Mouse (Mus musculus) mammary gland, adult 2 months (tissue): Measurements from ENCODE around the gene Tedc1. TPM values are rescaled to one million over a fixed set of nuclear protein-coding genes. Genes with fewer than 3 reads are reported as not detected.

Experiments
- polyA plus RNA-seq: library from polyadenylated mRNA; depleted of rRNA; stranded (reverse); fragments of >200 nt; gene quantifications from 2 replicates; pipeline ENCODE4 v1.2.3, GENCODE M21; 2012; ENCODE audit warnings: low replicate concordance; rRNA removed

Gene Tedc1
- polyA plus RNA-seq = 5.6 and 11.1 TPM in 2 replicates

DNA sequence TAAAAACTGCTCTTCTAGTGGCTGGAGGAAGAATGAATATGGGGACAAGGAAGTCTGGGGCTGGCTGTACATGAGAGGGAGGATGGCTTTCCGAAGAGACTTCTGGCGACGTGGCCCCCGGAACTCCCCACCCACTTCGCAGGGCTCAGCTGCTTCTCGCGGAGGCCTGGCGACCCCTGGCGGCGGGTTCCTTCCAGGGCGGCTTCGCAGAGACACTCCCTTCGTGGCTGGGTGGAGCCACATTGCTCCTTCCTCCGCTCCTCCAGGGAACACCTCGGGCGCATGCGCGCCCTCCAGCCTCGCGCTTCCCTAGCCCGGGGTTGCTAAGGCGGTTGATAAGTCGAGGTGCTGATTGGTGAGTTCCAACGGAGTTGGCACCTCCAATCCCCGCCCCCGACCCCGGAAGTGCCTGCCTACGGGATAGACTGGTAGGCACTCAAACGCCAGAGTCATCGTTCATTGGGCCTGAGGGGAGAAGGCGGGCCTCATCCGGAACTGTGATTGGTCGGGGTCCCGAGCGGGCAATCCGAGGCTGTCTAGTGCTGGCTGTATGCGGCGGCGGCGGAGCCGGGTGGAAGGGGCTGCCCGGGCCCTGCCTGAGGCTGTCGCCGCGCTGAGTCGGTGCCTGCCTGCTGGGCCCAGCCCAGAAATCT lies at the start of gene Tedc1:
Gene Tedc1 (plus strand): TSS at position 535 of the 653 bp plus-strand sequence.

GRCm38 (mm10) chr12:113139908-113140615 lies 16.2 kb upstream of the Tedc1 start, which contains the start of gene Crip2:
TSS of gene Crip2 (plus strand) at chr12:113140236.

GRCm38 (mm10) chr12:113146112-113147057 lies 9.8 kb upstream of the Tedc1 start, which contains the start of gene Crip1:
TSS of gene Crip1 (plus strand) at chr12:113146316.

GRCm38 (mm10) chr12:113185442-113186291 lies 29.4 kb downstream of the Tedc1 start, which contains the start of gene Tmem121:
TSS of gene Tmem121 (plus strand) at chr12:113185930.

Other genes starting within 250 kb of the Tedc1 start
- 32.8 and 44.7 TPM in 2 replicates for gene Jag2, start 226.6 kb upstream of the Tedc1 start, polyA plus RNA-seq
- 31.3 and 33.2 TPM in 2 replicates for gene Nudt14, start 214.3 kb upstream of the Tedc1 start, polyA plus RNA-seq
- 26.8 and 124 TPM in 2 replicates for gene Btbd6, start 179.9 kb upstream of the Tedc1 start, polyA plus RNA-seq
- 55.7 and 134 TPM in 2 replicates for gene Brf1, start 155.7 kb upstream of the Tedc1 start, polyA plus RNA-seq
- gene Pacs2, start 141.9 kb upstream of the Tedc1 start, polyA plus RNA-seq = 57.6 and 59.4 TPM in 2 replicates
- 0.27 and 0.31 TPM in 2 replicates for gene Tex22, start 81.9 kb upstream of the Tedc1 start, polyA plus RNA-seq
- 61.7 and 146 TPM in 2 replicates for gene Mta1, start 58.1 kb upstream of the Tedc1 start, polyA plus RNA-seq
- 324 and 338 TPM in 2 replicates for gene Crip2, start 16.2 kb upstream of the Tedc1 start, polyA plus RNA-seq
- 673 and 1,071 TPM in 2 replicates for gene Crip1, start 10.1 kb upstream of the Tedc1 start, polyA plus RNA-seq
- 1.1 and 3.0 TPM in 2 replicates for gene Tmem121, start 29.5 kb downstream of the Tedc1 start, polyA plus RNA-seq